Mouse (Mus musculus) testis, adult 2 months (tissue): ENCODE results near the gene Mllt10.

Experiments used
- CTCF ChIP-seq: fragments of 200-500 bp; IDR thresholded peaks from 2 replicates; pipeline ENCODE4 v1.5.1; 2012; ENCODE audit warnings: low read depth, mild to moderate bottlenecking, inconsistent platforms, low read length, moderate library complexity; ENCODE audit not compliant: control insufficient read depth, insufficient read depth, insufficient replicate concordance
- POLR2A ChIP-seq: fragments of 200-500 bp; IDR thresholded peaks from 2 replicates; pipeline ENCODE4 v1.6.1; 2012; ENCODE audit warnings: low read depth, mild to moderate bottlenecking, inconsistent platforms, low read length, moderate library complexity; ENCODE audit not compliant: control insufficient read depth

DNA sequence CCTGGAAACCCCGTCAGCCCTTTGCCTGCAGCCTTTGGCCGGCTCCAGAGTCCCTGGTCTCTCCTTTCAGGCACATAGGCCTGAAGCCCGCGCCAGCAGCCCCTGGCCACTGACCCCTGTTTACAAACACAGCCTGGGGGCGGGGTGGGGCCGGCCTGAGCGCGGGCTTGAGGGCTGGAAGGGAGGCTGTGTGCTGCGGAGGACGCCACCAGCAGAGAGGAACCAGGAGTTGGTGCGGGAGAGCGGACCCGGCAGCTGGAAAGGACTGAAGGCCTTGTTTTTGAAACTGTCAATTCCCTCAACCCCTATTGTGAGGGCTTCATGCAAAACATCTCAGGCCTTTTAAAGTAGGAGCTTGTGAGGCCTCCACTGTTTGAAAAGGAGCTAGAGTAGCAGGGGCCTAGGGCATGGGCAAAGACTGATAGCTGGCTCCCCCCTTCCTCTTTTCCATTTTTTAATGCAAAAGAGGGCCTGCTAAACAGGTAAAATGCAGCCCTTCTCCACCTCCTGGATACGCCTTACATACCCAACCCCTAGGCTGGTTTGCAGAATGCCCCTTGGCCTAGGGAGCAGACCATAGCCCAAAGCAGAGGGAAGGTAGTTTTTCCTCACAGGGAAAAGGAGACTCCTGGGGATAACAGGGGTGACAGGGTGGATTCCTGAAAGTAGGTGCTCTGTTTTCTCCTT, 13.7 kb upstream of the Mllt10 start:
- TF ChIP-seq CTCF, result no peak
- no peak for TF ChIP-seq POLR2A
